Comparison of ENCODE assay signal across 8 mouse cellular contexts in genomic region chr13:95719320-95720232, GRCm38 (mm10). TPM values are rescaled to one million over a fixed set of nuclear protein-coding genes. Genes with fewer than 3 reads are reported as not detected.
A peak's percentile ranks its signal among the peaks of the same experiment; 100 is the strongest.
DNase-seq lines count a peak whose midpoint lies in the region; ATAC-seq and TF ChIP-seq lines count a peak whose summit lies in the region.

No protein-coding gene starts in this region.

- 58% methylated on average over 14 of the region's 14 CpGs for WGBS in forebrain, embryonic 16.5 days
- WGBS in liver, postnatal 0 days (ENCODE audit: insufficient replicate concordance): 59% methylated on average over 14 of the region's 14 CpGs
- WGBS in neural tube, embryonic 14.5 days: 59% methylated on average over 14 of the region's 14 CpGs

- H3K4me3 ChIP-seq in MEL (ENCODE audit: control insufficient read depth in 1 of 2, insufficient read depth in 1 of 2, low read depth in 2 of 2, low read length in 2 of 2): no peak overlapping the region
- H3K4me3 ChIP-seq in forebrain, embryonic 16.5 days (replicated peaks; ENCODE audit: low read length): peak overlapping the region; percentile 23
- H3K4me3 ChIP-seq in liver, postnatal 0 days (ENCODE audit: low read depth, low read length): no peak overlapping the region
- H3K4me3 ChIP-seq in neural tube, embryonic 14.5 days (ENCODE audit: low read depth, low read length): no peak overlapping the region

- no peaks in the 10 kb centered on the region for H3K9me3 ChIP-seq in MEL (replicated peaks; ENCODE audit: insufficient read depth, low read length)
- no peaks in the 10 kb centered on the region for H3K9me3 ChIP-seq in forebrain, embryonic 16.5 days (ENCODE audit: control insufficient read depth, low read length)
- H3K9me3 ChIP-seq in liver, postnatal 0 days (ENCODE audit: low read length): no peaks in the 10 kb centered on the region
- H3K9me3 ChIP-seq in neural tube, embryonic 14.5 days (ENCODE audit: control insufficient read depth, low read length): no peaks in the 10 kb centered on the region

- peak; percentile 78 for DNase-seq in MEL (ENCODE audit: low read depth, low spot score)
- DNase-seq in cerebellum, adult 18-20 months: peak; percentile 43 to 53
- peak; percentile 66 to 67 for DNase-seq in heart, postnatal 36 days
- peak; percentile 70 to 89 for DNase-seq in layer of hippocampus, adult 18-20 months (ENCODE audit: low spot score in 2 of 2)
- DNase-seq in liver, postnatal 0 days: peak; percentile 75
- peak; percentile 30 for DNase-seq in testis, postnatal 14 days (ENCODE audit: low spot score)

- peak; percentile 76 to 99 (median 80) for TF ChIP-seq CTCF in MEL (IDR thresholded peaks at IDR 0.05 in 2 of 3, conservative IDR thresholded peaks at IDR 0.05 in 1 of 3; ENCODE audit: control insufficient read depth in 1 of 3, insufficient read depth in 1 of 3, low read depth in 2 of 3, low read length in 3 of 3, poor library complexity in 1 of 3, severe bottlenecking in 1 of 3)
- TF ChIP-seq CTCF in liver, postnatal 0 days (IDR thresholded peaks at IDR 0.05; ENCODE audit: low read depth): peak; percentile 92

- H3K4me1 ChIP-seq in MEL (ENCODE audit: control insufficient read depth in 1 of 2, insufficient read depth in 2 of 2, low read length in 2 of 2): no peaks in the 10 kb centered on the region
- H3K4me1 ChIP-seq in forebrain, embryonic 16.5 days (replicated peaks; ENCODE audit: control insufficient read depth, insufficient read depth, low read length): peaks cover 5% of the 10 kb centered on the region; the same call in 1 of the 2 replicates
- H3K4me1 ChIP-seq in liver, postnatal 0 days (ENCODE audit: insufficient read depth): no peaks in the 10 kb centered on the region
- no peaks in the 10 kb centered on the region for H3K4me1 ChIP-seq in neural tube, embryonic 14.5 days (ENCODE audit: control insufficient read depth, insufficient read depth, low read length)

- peak overlapping the region; percentile 42 for H3K4me2 ChIP-seq in forebrain, embryonic 16.5 days (ENCODE audit: low read length)
- H3K4me2 ChIP-seq in liver, postnatal 0 days (ENCODE audit: low read depth, low read length): peak overlapping the region; percentile 15; the same call in 1 of the 2 replicates
- H3K4me2 ChIP-seq in neural tube, embryonic 14.5 days (ENCODE audit: low read depth, low read length): peak overlapping the region; percentile 17; the same call in 1 of the 2 replicates

- peak; percentile 96 for ATAC-seq in forebrain, embryonic 16.5 days
- ATAC-seq in liver, postnatal 0 days: peak; percentile 74
- ATAC-seq in neural tube, embryonic 14.5 days (ENCODE audit: low read depth): peak; percentile 84

- no peak overlapping the region for H3K27ac ChIP-seq in MEL (ENCODE audit: control insufficient read depth, low read depth, low read length)
- no peak overlapping the region for H3K27ac ChIP-seq in forebrain, embryonic 16.5 days (ENCODE audit: low read length)
- no peak overlapping the region for H3K27ac ChIP-seq in liver, postnatal 0 days (ENCODE audit: low read depth)
- no peak overlapping the region for H3K27ac ChIP-seq in neural tube, embryonic 14.5 days (ENCODE audit: low read depth, low read length)

- peak; percentile 97 for TF ChIP-seq RAD21 in MEL (IDR thresholded peaks at IDR 0.05; ENCODE audit: low read depth, low read length)

- TF ChIP-seq POLR2A in MEL (IDR thresholded peaks at IDR 0.05; ENCODE audit: control insufficient read depth in 1 of 2, insufficient read depth in 1 of 2, low read depth in 1 of 2, low read length in 2 of 2, poor library complexity in 1 of 2): no peak

- no peak for TF ChIP-seq EP300 in MEL (IDR thresholded peaks at IDR 0.05; ENCODE audit: low read depth in 1 of 2, low read length in 2 of 2)
- TF ChIP-seq EP300 in liver, postnatal 0 days (IDR thresholded peaks at IDR 0.05; ENCODE audit: low read depth): no peak; the same call in 1 of the 2 replicates

- no peak overlapping the region for H3K9ac ChIP-seq in MEL (ENCODE audit: control insufficient read depth, low read depth, low read length, poor library complexity, severe bottlenecking)
- no peak overlapping the region for H3K9ac ChIP-seq in forebrain, embryonic 16.5 days (replicated peaks; ENCODE audit: low read depth, low read length)
- H3K9ac ChIP-seq in liver, postnatal 0 days (replicated peaks): 0 out of 2 replicates have a peak overlapping the region, but pooled peaks have one; percentile 13
- no peak overlapping the region for H3K9ac ChIP-seq in neural tube, embryonic 14.5 days (replicated peaks; ENCODE audit: low read depth, low read length)

- no peaks in the 10 kb centered on the region for H3K27me3 ChIP-seq in MEL (ENCODE audit: control insufficient read depth in 1 of 2, insufficient read depth in 2 of 2, low read length in 2 of 2)
- H3K27me3 ChIP-seq in forebrain, embryonic 16.5 days (replicated peaks; ENCODE audit: control insufficient read depth, insufficient read depth, low read length): no peaks in the 10 kb centered on the region
- no peaks in the 10 kb centered on the region for H3K27me3 ChIP-seq in liver, postnatal 0 days (ENCODE audit: insufficient read depth, low read length)
- H3K27me3 ChIP-seq in neural tube, embryonic 14.5 days (ENCODE audit: control insufficient read depth, insufficient read depth, low read length): no peaks in the 10 kb centered on the region

- no peaks in the 10 kb centered on the region for H3K36me3 ChIP-seq in MEL (ENCODE audit: control insufficient read depth in 1 of 2, insufficient read depth in 2 of 2, low read length in 2 of 2)
- H3K36me3 ChIP-seq in forebrain, embryonic 16.5 days (ENCODE audit: control insufficient read depth, insufficient read depth): no peaks in the 10 kb centered on the region
- H3K36me3 ChIP-seq in liver, postnatal 0 days (replicated peaks; ENCODE audit: insufficient read depth, low read length): peaks cover 42% of the 10 kb centered on the region
- H3K36me3 ChIP-seq in neural tube, embryonic 14.5 days (ENCODE audit: control insufficient read depth, insufficient read depth, low read length): no peaks in the 10 kb centered on the region

- intact Hi-C loops in heart, postnatal 36 days (cut with DNase I): loop anchor here (1.0 to 2.0 kb wide), 2 partner anchors 53 to 156 kb away; no protein-coding TSS in a partner anchor

- no peaks in the 10 kb centered on the region for H3K79me2 ChIP-seq in MEL (ENCODE audit: control insufficient read depth, insufficient read depth, low read length, poor library complexity)

TF ChIP-seq in MEL, 35 proteins besides CTCF, POLR2A, EP300 and RAD21:
- TF ChIP-seq TAL1 (IDR thresholded peaks at IDR 0.05; ENCODE audit: low read length): no peak
- peak; percentile 100 for TF ChIP-seq SMC3 (IDR thresholded peaks at IDR 0.05; ENCODE audit: low read depth, low read length)
- no peak for TF ChIP-seq MXI1 (IDR thresholded peaks at IDR 0.05; ENCODE audit: low read depth, low read length)
- no peak; the same call in 1 of the 2 replicates for TF ChIP-seq SIN3A (IDR thresholded peaks at IDR 0.05; ENCODE audit: low read length)
- TF ChIP-seq NRF1 (IDR thresholded peaks at IDR 0.05; ENCODE audit: insufficient read depth, low read depth, low read length, poor library complexity, severe bottlenecking): no peak
- TF ChIP-seq USF1 (IDR thresholded peaks at IDR 0.05; ENCODE audit: low read depth, low read length): no peak
- peak; percentile 99 for TF ChIP-seq ZC3H11A (IDR thresholded peaks at IDR 0.05; ENCODE audit: low read depth, low read length)
- no peak for TF ChIP-seq ETS1 (IDR thresholded peaks at IDR 0.05; ENCODE audit: low read depth, low read length)
- no peak for TF ChIP-seq MAFK (IDR thresholded peaks at IDR 0.05; ENCODE audit: borderline replicate concordance, low read depth, low read length)
- TF ChIP-seq JUND (IDR thresholded peaks at IDR 0.05; ENCODE audit: low read depth, low read length): 0 out of 2 replicates have a peak, but pooled peaks have one; percentile 22
- peak; percentile 58 for TF ChIP-seq GATA1 (IDR thresholded peaks at IDR 0.05; ENCODE audit: low read depth, low read length)
- TF ChIP-seq MYC (IDR thresholded peaks at IDR 0.05; ENCODE audit: low read depth, low read length): 0 out of 2 replicates have a peak, but pooled peaks have one; percentile 37

RNA-seq across cellular contexts. Expression of gene F2rl2, which starts 22.9 kb away (rescaled TPM):
- total RNA-seq in MEL (2012; rRNA removed): 0.07 TPM in 1 of 2 replicates, not detected in the other
- under 1 TPM in 1 of 2 experiments, not detected in 1; 0.04 TPM for polyA plus RNA-seq in MEL (2012; ENCODE audit: insufficient read depth in 1 of 2, insufficient read length in 2 of 2, low read depth in 1 of 2, low replicate concordance in 2 of 2, missing spikeins in 1 of 2)
- polyA plus RNA-seq in forebrain, embryonic 16.5 days (2015; fragmentation: Nextera tagmentation; extraction: Ambion mirVana): 0.24 and 0.35 TPM in 2 replicates
- total RNA-seq in heart, postnatal 36 days (2021): under 1 TPM in 1 of 2 experiments, not detected in 1; 0.11 TPM
- total RNA-seq in layer of hippocampus, adult 18-20 months (2021): under 1 TPM; 0.32 to 0.38 TPM
- polyA plus RNA-seq in liver, postnatal 0 days (2015; fragmentation: Nextera tagmentation; extraction: Ambion mirVana): 10.7 and 13.0 TPM in 2 replicates
- polyA plus RNA-seq in neural tube, embryonic 14.5 days (2014; fragmentation: Nextera tagmentation; extraction: Ambion mirVana): 1.7 and 2.7 TPM in 2 replicates
